Mouse (Mus musculus): ENCODE data around the gene Plekhg3. TPM values are rescaled to one million over a fixed set of nuclear protein-coding genes. Genes with fewer than 3 reads are reported as not detected.

The Plekhg3 gene
- total RNA-seq, 2 experiments from 2014 or later: 21.1 to 22.0 TPM

- no peak for DNase-seq
Measured at GRCm38 (mm10) chr12:76527245-76527881, 3.3 kb upstream of the Plekhg3 start.

GRCm38 (mm10) chr12:76528766-76529165 lies 1.9 kb upstream of the Plekhg3 start:
- no peak for DNase-seq

- no peak for DNase-seq
Measured at GRCm38 (mm10) chr12:76531986-76532925, 1.6 kb downstream of the Plekhg3 start.

- DNase-seq: no peak
Measured at GRCm38 (mm10) chr12:76532926-76533376, 2.3 kb downstream of the Plekhg3 start.

GRCm38 (mm10) chr12:76533377-76534222 lies 2.9 kb downstream of the Plekhg3 start:
- DNase-seq: peak; percentile 86

GRCm38 (mm10) chr12:76534233-76534632 lies 3.5 kb downstream of the Plekhg3 start:
- no peak for DNase-seq

- DNase-seq: no peak
Measured at GRCm38 (mm10) chr12:76534641-76535283, 4.1 kb downstream of the Plekhg3 start.

DNA sequence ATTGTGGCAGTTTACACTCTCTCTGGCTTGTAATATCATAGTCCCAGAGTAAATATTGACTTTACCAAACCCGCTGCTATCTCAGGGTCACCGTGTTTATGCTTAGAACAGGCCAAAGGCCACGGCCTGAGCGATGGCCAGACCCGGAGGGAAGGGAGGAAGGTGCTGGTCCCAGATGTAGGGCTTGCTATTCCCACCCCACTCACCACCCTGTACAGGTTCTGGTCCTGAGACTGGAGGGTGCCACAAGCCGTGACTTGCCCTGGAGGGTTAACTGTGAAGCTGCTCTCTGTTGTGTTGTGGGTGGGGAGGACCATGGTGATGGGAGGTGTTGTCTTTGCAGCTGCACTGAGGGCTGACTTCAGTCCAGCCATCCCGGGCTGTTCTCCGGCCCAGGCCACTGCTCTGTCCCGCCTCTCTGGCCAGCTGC lies 4.8 kb downstream of the Plekhg3 start:
- DNase-seq: no peak

DNA sequence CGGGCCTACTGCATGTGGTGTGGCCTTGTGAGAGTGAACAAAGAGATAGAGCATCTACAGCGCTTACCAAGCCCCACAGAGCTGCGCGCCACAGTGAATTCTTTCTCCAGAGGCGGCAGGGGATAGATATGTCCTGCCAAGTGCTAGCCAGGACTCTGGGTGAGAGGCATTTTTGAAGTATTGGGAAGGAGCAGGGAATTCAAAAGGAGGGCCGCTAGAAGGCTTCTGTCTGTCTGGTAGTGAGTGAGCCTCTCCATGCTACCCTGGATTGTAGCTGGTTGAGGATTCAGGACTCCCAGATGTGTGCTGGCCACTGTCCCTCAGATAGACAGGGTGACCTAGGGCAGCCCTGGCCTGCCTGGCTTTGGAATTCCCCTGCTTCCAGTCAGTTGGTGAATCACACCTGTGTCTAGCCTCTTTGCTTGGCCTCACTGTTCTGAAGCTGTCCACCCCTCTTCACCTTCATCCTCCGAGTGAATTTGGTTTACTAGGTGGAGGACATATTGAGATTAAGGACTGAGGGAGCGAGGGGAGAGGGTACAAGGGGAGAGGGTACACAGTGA lies 6.0 kb downstream of the Plekhg3 start:
- DNase-seq: no peak

GRCm38 (mm10) chr12:76537434-76537833 lies 6.7 kb downstream of the Plekhg3 start:
- no peak for DNase-seq

GRCm38 (mm10) chr12:76540169-76540568 lies 9.5 kb downstream of the Plekhg3 start:
- DNase-seq: no peak

GRCm38 (mm10) chr12:76540701-76541221 lies 10.1 kb downstream of the Plekhg3 start:
- DNase-seq: no peak

- no peak for DNase-seq
Measured at GRCm38 (mm10) chr12:76541475-76541874, 10.8 kb downstream of the Plekhg3 start.

- DNase-seq: no peak
Measured at GRCm38 (mm10) chr12:76541879-76542278, 11.2 kb downstream of the Plekhg3 start.

DNA sequence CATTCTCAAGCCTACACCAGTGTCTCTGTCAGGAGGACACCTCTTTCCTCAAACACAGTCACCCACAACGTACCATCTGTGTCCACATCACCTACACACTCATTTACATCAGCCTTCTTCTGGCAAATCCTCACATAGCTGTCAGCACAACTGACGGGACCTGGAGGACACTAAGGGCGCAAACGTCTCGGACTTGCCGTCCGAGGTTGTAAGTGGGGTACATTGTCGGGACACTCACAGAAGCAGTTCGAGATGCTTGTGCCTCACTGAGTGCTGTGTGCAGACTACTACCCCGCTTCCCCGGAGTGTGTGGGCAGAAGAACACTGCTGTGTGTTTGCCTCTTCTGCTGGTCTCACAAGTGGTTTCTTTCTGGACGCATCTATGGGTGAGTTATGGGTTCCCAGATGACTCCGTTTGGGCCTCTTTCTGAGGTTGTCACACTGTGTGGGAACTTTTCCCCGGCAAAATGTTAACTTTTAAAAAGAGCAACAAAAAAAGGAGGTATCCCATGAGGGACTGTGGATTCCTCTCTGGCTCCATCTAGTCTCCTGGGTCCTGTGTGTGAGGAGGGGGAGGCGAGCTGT lies 15.2 kb downstream of the Plekhg3 start:
- DNase-seq: no peak

DNA sequence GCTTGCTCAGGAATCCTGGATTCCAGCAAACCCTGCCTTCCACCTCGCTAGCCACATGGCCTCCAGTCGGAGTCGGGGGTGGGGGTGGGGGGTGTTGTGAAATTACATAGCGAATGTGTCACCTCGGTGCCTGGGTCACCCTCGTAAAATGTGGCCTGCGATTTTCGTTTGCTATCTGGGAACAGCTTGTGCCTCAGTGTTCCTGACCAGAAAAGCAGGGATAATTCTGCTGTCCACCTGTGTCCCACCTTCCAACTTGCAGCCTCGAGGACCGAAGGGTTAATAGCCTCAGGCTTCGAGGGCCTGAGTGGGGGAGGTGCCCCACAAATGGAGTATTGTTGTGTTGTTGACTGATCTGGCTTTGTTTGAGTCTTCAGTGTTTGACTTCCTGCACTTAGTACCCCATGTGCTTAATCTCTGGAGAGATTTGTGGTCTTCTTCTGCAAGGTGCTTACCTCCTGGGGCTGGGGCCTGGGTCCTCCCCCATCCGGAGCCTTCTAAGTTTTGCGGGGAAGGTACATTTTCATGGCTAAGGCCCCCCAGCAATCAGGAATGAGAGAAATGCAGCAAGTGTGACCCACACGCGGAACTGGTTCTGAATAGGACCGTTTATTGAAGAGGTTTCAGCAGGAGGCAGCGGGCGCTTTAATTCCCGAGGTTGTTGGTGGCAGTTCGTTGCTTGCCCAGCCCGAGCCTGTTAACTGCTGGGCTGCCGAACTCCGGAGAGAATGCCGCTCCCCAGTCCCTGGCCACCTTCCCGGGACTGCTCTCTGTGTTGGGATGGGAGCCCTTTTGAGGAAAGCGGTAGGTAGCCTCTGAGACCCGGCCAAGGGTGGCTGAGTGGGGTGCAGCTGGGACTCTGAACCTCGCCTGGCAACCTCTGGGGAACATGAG lies 15.9 kb downstream of the Plekhg3 start:
- DNase-seq: peak; percentile 64

- no peak for DNase-seq
Measured at GRCm38 (mm10) chr12:76547409-76548081, 16.9 kb downstream of the Plekhg3 start.

DNA sequence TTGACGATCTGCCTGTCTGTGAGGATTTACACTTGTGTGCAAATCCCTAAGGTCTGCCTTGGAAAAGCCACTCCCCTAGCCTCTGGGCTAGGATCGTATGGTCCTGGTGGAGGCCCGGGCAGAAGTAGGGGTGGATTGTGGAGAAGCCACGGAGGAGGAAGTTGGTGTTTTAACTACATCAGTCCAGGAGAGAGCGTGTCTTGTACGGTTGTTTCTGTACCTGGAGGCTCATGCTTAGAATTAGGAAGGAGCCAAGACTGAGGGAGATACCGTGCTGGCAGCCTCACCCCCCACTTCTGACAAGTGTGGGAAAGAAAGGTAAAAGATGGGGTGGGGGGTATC lies 17.4 kb downstream of the Plekhg3 start:
- DNase-seq: no peak

DNA sequence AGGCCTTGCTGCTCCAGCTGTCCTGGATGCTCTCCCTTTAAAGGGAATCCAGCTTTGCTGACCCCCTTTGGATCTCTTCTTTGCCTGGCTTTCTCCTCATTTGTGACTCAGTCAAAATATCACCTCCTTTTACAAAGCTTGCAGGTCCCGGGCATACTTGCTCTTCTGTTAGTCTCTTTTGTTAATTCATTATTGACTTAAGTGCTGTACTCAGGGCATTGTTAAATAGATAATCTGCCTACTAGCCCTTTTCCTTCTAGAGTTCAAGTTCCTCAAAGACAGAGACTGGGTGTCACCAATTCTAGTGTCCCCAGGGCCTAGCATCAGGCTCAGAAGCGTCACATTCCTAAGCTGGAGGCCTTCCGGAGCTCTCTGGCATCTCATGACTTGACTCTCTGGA lies 18.5 kb downstream of the Plekhg3 start:
- DNase-seq: no peak
